ENCODE assay signal across 10 mouse cellular contexts in the genomic region with DNA sequence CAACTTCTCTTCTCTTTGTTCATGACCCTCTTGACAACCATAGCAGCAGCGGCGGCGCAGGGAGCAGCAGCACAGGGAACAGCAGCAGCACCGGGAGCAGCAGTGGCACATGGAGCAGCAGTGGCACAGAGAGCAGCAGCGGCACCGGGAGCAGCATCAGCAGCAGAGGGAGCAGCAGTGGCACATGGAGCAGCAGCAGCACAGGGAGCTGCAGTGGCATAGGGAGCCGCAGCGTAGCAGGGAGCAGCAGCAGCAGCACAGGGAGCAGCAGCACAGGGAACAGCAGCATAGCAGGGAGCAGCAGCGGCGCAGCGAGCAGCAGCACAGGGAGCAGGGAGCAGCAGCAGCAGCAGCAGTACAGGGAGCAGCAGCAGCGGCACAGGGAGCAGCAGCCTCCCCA. TPM values are rescaled to one million over a fixed set of nuclear protein-coding genes. Genes with fewer than 3 reads are reported as not detected.
DNase-seq lines count a peak whose midpoint lies in the region; ATAC-seq and TF ChIP-seq lines count a peak whose summit lies in the region.
"Had no signal": no experiment of that assay in that cellular context is flagged by ENCODE, and none has a peak within 500 bp of the region (broad histone marks: within the 10 kb centered on the region; RNA-seq: fewer than 3 reads in every experiment).

No protein-coding gene starts in this region.

- peak overlapping the region; percentile 42 for H3K4me2 ChIP-seq in lung, embryonic 14.5 days
- H3K4me2 ChIP-seq in embryonic facial prominence, embryonic 12.5 days (replicated peaks): peak overlapping the region; percentile 33
- H3K4me2 ChIP-seq in hindbrain, embryonic 16.5 days (ENCODE audit: low read length): peak overlapping the region; percentile 30; the same call in 1 of the 2 replicates
- peak overlapping the region; percentile 7; the same call in 1 of the 2 replicates for H3K4me2 ChIP-seq in neural tube, embryonic 15.5 days

- no peak overlapping the region for H3K4me3 ChIP-seq in lung, embryonic 14.5 days (ENCODE audit: low read depth, low read length)
- peak overlapping the region; percentile 9; the same call in 1 of the 2 replicates for H3K4me3 ChIP-seq in embryonic facial prominence, embryonic 12.5 days
- no peak overlapping the region for H3K4me3 ChIP-seq in hindbrain, embryonic 16.5 days (ENCODE audit: low read length)
- no peak overlapping the region for H3K4me3 ChIP-seq in neural tube, embryonic 15.5 days (replicated peaks)

- no peaks in the 10 kb centered on the region for H3K9me3 ChIP-seq in lung, embryonic 14.5 days (ENCODE audit: low read depth, low read length)
- H3K9me3 ChIP-seq in embryonic facial prominence, embryonic 12.5 days: no peaks in the 10 kb centered on the region
- no peaks in the 10 kb centered on the region for H3K9me3 ChIP-seq in hindbrain, embryonic 16.5 days (ENCODE audit: control insufficient read depth, low read length)
- no peaks in the 10 kb centered on the region for H3K9me3 ChIP-seq in neural tube, embryonic 15.5 days (replicated peaks)

- DNase-seq in lung, embryonic 14.5 days: no peak
- DNase-seq in lung, postnatal 10 days: no peak
- no peak for DNase-seq in gastrocnemius, postnatal 4 days (ENCODE audit: low spot score in 2 of 2)
- DNase-seq in Muller cell, postnatal 12 days (ENCODE audit: inconsistent ontology term): no peak
- DNase-seq in gastrocnemius, adult 8-10 months (ENCODE audit: low spot score in 2 of 2): no peak
- DNase-seq: cerebellum, adult 2 months; gastrocnemius, postnatal 14 days had no signal

- WGBS in lung, embryonic 14.5 days: 12% methylated on average over 12 of the region's 12 CpGs
- WGBS in embryonic facial prominence, embryonic 12.5 days: 14% methylated on average over 12 of the region's 12 CpGs
- 17% methylated on average over 12 of the region's 12 CpGs for WGBS in hindbrain, embryonic 16.5 days
- WGBS in neural tube, embryonic 15.5 days: 14% methylated on average over 12 of the region's 12 CpGs

- ATAC-seq in lung, embryonic 14.5 days (ENCODE audit: insufficient read depth): no peak
- ATAC-seq in embryonic facial prominence, embryonic 12.5 days (ENCODE audit: insufficient number of reproducible peaks, insufficient read depth, low FRiP score, low TSS enrichment): no peak
- no peak for ATAC-seq in hindbrain, embryonic 16.5 days
- no peak for ATAC-seq in neural tube, embryonic 15.5 days (ENCODE audit: low FRiP score)

- TF ChIP-seq CTCF in lung, embryonic 14.5 days (IDR thresholded peaks at IDR 0.05; ENCODE audit: low read depth): 0 out of 2 replicates have a peak, but pooled peaks have one; percentile 15

- H3K9ac ChIP-seq in lung, embryonic 14.5 days: peak overlapping the region; percentile 13; the same call in 1 of the 2 replicates
- H3K9ac ChIP-seq in embryonic facial prominence, embryonic 12.5 days: 0 out of 2 replicates have a peak overlapping the region, but pooled peaks have one; percentile 2
- H3K9ac ChIP-seq in hindbrain, embryonic 16.5 days (ENCODE audit: low read depth, low read length): peak overlapping the region; percentile 2; the same call in 1 of the 2 replicates
- no peak overlapping the region for H3K9ac ChIP-seq in neural tube, embryonic 15.5 days (replicated peaks)

- no peak overlapping the region for H3K27ac ChIP-seq in lung, embryonic 14.5 days (ENCODE audit: low read depth)
- H3K27ac ChIP-seq in embryonic facial prominence, embryonic 12.5 days: no peak overlapping the region
- no peak overlapping the region for H3K27ac ChIP-seq in hindbrain, embryonic 16.5 days (ENCODE audit: low read depth, low read length)
- no peak overlapping the region for H3K27ac ChIP-seq in neural tube, embryonic 15.5 days (replicated peaks)

- H3K27me3 ChIP-seq in lung, embryonic 14.5 days (ENCODE audit: insufficient read depth, low read length): no peaks in the 10 kb centered on the region
- peaks cover 9% of the 10 kb centered on the region for H3K27me3 ChIP-seq in embryonic facial prominence, embryonic 12.5 days
- 0 out of 2 replicates have a peak, but pooled peaks cover 3% of the 10 kb centered on the region for H3K27me3 ChIP-seq in hindbrain, embryonic 16.5 days (replicated peaks; ENCODE audit: control insufficient read depth, insufficient read depth, low read length)
- no peaks in the 10 kb centered on the region; the same call in 1 of the 2 replicates for H3K27me3 ChIP-seq in neural tube, embryonic 15.5 days (replicated peaks)

- no peaks in the 10 kb centered on the region for H3K36me3 ChIP-seq in lung, embryonic 14.5 days (ENCODE audit: insufficient read depth)
- H3K36me3 ChIP-seq in embryonic facial prominence, embryonic 12.5 days: no peaks in the 10 kb centered on the region
- H3K36me3 ChIP-seq in hindbrain, embryonic 16.5 days (ENCODE audit: control insufficient read depth, insufficient read depth, low read length): no peaks in the 10 kb centered on the region
- no peaks in the 10 kb centered on the region for H3K36me3 ChIP-seq in neural tube, embryonic 15.5 days

- no peaks in the 10 kb centered on the region for H3K4me1 ChIP-seq in lung, embryonic 14.5 days (ENCODE audit: insufficient read depth)
- peaks cover 6% of the 10 kb centered on the region; the same call in 1 of the 2 replicates for H3K4me1 ChIP-seq in embryonic facial prominence, embryonic 12.5 days
- peaks cover 5% of the 10 kb centered on the region; the same call in 1 of the 2 replicates for H3K4me1 ChIP-seq in hindbrain, embryonic 16.5 days (ENCODE audit: control insufficient read depth, insufficient read depth, low read depth, low read length)
- peaks cover 15% of the 10 kb centered on the region for H3K4me1 ChIP-seq in neural tube, embryonic 15.5 days

RNA-seq across cellular contexts. Expression of gene Pkd1, which starts 5.0 kb away (rescaled TPM):
- 27.6 and 34.0 TPM in 2 replicates for polyA plus RNA-seq in lung, embryonic 14.5 days (2014; fragmentation: Nextera tagmentation; extraction: Ambion mirVana)
- 26.8 and 29.8 TPM in 2 replicates for polyA plus RNA-seq in embryonic facial prominence, embryonic 12.5 days (2016; fragmentation: Nextera tagmentation; extraction: Ambion mirVana)
- 26.8 and 29.9 TPM in 2 replicates for polyA plus RNA-seq in hindbrain, embryonic 16.5 days (2015; fragmentation: Nextera tagmentation; extraction: Ambion mirVana)
- polyA plus RNA-seq in neural tube, embryonic 15.5 days (2015; fragmentation: Nextera tagmentation; extraction: Ambion mirVana): 31.2 and 31.7 TPM in 2 replicates
- 10 to 100 TPM; 60.5 to 66.7 TPM for total RNA-seq in gastrocnemius, postnatal 4 days (2021)
- 10 to 100 TPM; 14.6 to 20.4 (median 19.0) TPM for total RNA-seq in gastrocnemius, adult 8-10 months (2022)

RNA-seq across cellular contexts. Expression of gene Rab26, which starts 10.6 kb away (rescaled TPM):
- 2.8 and 3.1 TPM in 2 replicates for polyA plus RNA-seq in lung, embryonic 14.5 days (2014; fragmentation: Nextera tagmentation; extraction: Ambion mirVana)
- polyA plus RNA-seq in embryonic facial prominence, embryonic 12.5 days (2016; fragmentation: Nextera tagmentation; extraction: Ambion mirVana): 3.6 and 3.7 TPM in 2 replicates
- polyA plus RNA-seq in hindbrain, embryonic 16.5 days (2015; fragmentation: Nextera tagmentation; extraction: Ambion mirVana): 10.9 and 13.0 TPM in 2 replicates
- 6.1 and 9.1 TPM in 2 replicates for polyA plus RNA-seq in neural tube, embryonic 15.5 days (2015; fragmentation: Nextera tagmentation; extraction: Ambion mirVana)
- total RNA-seq in gastrocnemius, postnatal 4 days (2021): under 1 TPM; 0.52 to 0.64 TPM
- total RNA-seq in gastrocnemius, adult 8-10 months (2022): under 1 TPM in 1 of 4 experiments, not detected in 3; 0.27 TPM

RNA-seq across cellular contexts. Expression of gene Traf7, which starts 16.9 kb away (rescaled TPM):
- polyA plus RNA-seq in lung, embryonic 14.5 days (2014; fragmentation: Nextera tagmentation; extraction: Ambion mirVana): 103 and 106 TPM in 2 replicates
- 98.5 and 103 TPM in 2 replicates for polyA plus RNA-seq in embryonic facial prominence, embryonic 12.5 days (2016; fragmentation: Nextera tagmentation; extraction: Ambion mirVana)
- polyA plus RNA-seq in hindbrain, embryonic 16.5 days (2015; fragmentation: Nextera tagmentation; extraction: Ambion mirVana): 85.9 and 94.2 TPM in 2 replicates
- 83.2 and 89.4 TPM in 2 replicates for polyA plus RNA-seq in neural tube, embryonic 15.5 days (2015; fragmentation: Nextera tagmentation; extraction: Ambion mirVana)
- 10 to 100 TPM; 80.8 to 86.3 TPM for total RNA-seq in gastrocnemius, postnatal 4 days (2021)
- 10 to 100 TPM; 25.0 to 28.2 (median 26.2) TPM for total RNA-seq in gastrocnemius, adult 8-10 months (2022)

RNA-seq across cellular contexts. Expression of gene Caskin1, which starts 56.2 kb away (rescaled TPM):
- polyA plus RNA-seq in lung, embryonic 14.5 days (2014; fragmentation: Nextera tagmentation; extraction: Ambion mirVana): 0.93 and 1.1 TPM in 2 replicates
- 7.3 and 7.5 TPM in 2 replicates for polyA plus RNA-seq in embryonic facial prominence, embryonic 12.5 days (2016; fragmentation: Nextera tagmentation; extraction: Ambion mirVana)
- polyA plus RNA-seq in hindbrain, embryonic 16.5 days (2015; fragmentation: Nextera tagmentation; extraction: Ambion mirVana): 43.6 and 44.6 TPM in 2 replicates
- 42.7 and 53.4 TPM in 2 replicates for polyA plus RNA-seq in neural tube, embryonic 15.5 days (2015; fragmentation: Nextera tagmentation; extraction: Ambion mirVana)
- 1 to 10 TPM; 1.6 TPM for total RNA-seq in gastrocnemius, postnatal 4 days (2021)
- under 1 TPM in 2 of 4 experiments, not detected in 2; 0.05 to 0.21 TPM for total RNA-seq in gastrocnemius, adult 8-10 months (2022)
